Mouse (Mus musculus): Measurements from ENCODE around the gene Mcm6.
"Not testable (repeated sequence)": the region's sequence is repeated elsewhere in the genome, so short reads cannot be mapped to it uniquely, and the experiment has no call there.

The Mcm6 gene

DNA sequence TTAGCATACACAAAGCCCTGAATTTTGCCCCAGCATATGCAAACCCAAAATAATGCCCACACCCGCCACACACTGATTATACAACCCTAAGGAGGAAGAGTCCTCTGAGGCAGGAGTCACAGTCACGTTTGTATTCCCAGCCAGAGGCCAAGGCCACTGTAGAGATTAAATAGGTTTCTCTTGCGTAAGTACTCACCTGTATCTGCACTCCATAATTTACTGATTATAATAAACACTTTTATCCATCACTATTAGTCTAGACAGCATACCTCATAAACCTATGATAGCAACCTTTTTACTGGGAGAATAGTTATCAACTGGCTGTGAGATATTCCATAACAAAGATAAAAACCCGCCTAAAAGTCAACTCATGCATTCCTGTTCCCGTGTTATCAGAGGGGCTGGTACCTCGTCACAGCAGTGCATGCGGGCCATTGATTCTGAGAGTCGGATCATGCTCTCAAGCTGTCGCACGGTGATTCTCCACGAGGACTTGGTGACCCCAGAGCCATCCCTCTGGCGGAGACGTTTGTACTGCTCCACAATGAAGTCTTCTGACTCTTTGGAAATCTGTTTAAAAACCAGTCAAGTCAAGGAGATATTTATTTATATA lies 21.6 kb downstream of the Mcm6 start:
- in situ Hi-C loops (cut with MboI) = no loop called here

DNA sequence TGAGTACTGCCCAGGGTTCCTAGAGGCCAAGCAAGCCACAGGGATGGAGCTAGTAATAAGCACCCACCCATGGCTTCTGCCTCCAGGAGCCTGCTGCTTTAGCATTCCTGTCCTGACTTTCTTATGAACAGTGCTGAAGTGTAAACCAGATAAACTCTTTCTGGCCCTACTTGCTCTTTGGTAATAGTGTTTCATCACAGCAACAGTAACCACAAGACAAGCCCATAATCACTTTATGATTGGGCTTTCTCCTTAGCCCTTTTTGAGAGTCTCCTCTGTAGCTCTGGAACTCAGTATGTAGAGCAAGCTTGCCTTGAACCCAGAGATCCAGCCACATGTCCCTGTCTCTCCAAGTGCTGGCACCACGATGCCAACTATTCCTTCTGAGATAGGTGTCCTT lies 29.2 kb downstream of the Mcm6 start:
- in situ Hi-C loops (cut with MboI) = no loop called here

DNA sequence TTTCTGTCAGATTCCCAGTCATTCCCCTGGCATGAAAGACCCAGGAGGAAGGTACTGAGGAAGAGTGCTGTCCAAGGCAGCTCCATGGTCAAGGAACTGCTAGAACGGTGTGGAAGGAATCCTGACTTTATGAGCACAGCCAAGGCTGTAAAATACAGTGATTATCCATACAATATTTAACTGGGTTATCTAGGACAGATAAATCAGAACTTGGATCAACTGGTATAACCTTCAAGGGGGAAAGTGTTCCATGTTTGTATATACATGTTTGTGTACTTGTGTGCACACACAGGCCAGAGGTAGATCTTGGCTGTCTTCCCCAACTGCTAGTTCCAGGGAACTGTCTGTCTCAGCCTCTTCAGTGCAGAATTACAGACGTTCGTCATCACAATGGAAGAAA lies 31.2 kb downstream of the Mcm6 start, which contains the start of gene Lct:
Gene Lct, minus strand, starts transcription at position 101 of the 400 bp plus-strand sequence.
- in situ Hi-C loops (cut with MboI) = no loop called here

DNA sequence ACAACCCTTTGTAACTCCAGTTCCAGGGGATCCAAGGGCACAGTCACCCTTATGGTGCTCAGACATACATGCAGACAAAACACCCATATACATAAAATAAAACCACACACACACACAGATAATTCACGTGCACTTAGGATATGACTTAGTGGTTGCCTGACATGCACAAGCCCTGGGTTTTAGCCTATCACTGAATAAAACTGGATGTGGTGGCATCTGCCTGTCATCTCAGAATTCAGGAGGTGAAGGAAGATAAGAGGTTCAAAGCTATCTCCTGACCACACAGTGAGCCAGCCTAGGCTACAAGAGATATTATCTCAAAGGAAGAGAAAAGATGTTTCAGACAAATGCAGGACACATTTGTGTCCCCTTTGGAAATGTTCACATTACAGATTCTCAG lies 32.3 kb downstream of the Mcm6 start:
- in situ Hi-C loops (cut with MboI) = no loop called here

DNA sequence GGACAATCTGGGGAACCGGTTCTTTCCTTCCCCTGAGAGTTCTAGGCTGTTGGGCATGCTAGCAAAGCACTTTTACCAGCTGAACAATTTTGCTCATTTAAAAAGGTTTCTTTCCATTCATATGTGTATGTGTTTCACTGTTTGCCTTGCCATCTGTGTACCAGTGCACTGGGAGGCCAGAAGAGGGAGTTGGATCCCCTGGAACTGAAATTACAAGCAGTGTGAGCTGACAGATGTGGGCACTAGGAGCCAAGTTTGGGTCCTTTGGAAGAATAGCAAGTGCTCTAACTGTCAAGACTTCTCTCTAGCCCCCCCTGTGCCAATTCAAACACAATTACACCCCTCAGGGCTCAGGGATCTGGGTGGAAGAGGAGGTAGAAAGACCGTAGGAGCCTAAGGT lies 34.7 kb downstream of the Mcm6 start:
- in situ Hi-C loops (cut with MboI) = no loop called here

DNA sequence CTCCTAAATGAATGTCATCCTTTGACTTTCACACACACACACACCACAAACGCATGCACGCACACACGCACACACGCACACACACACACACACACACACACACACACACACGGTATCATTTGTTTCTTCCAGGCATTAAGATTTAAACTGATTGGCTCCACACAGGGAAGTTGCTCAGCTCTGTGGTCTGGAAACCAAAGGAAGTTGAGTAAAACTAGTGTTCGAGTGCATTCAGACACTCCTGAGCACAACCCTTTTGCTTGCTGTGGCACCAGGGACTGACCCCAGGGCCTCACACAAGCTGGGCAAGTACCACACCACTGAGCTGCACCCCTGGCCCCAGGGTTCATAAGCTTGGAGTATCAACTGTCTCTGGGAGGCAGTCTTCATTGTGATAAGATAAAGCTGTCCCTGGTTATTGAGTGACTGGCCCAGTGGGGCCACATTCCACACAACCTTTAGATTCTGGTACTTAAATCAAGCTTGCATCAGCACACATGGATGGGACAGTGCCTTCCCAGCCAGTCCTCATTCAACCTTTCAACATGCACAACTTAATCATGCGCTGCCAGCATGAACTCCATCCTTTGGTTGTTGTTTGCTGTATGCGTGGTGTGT lies 36.3 kb downstream of the Mcm6 start:
- in situ Hi-C loops (cut with MboI) = no loop called here

DNA sequence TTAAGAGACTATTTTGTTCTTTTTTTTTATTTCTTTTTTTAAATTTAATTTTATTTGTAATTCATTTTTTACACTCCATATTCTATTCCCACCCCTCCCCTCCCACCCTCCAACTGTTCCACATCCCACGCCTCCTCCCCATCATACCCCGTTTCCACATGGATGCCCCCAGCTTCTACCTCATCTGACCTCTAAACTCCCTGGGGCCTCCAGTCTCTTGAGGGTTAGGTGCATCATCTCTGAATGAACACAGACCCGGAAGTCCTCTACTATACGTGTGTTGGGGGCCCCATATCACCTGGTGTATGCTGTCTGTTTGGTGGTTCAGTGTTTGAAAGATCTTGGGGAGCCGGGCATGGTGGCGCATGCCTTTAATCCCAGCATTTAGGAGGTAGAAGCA lies 40.2 kb downstream of the Mcm6 start:
- in situ Hi-C loops (cut with MboI) = not testable (repeated sequence)

DNA sequence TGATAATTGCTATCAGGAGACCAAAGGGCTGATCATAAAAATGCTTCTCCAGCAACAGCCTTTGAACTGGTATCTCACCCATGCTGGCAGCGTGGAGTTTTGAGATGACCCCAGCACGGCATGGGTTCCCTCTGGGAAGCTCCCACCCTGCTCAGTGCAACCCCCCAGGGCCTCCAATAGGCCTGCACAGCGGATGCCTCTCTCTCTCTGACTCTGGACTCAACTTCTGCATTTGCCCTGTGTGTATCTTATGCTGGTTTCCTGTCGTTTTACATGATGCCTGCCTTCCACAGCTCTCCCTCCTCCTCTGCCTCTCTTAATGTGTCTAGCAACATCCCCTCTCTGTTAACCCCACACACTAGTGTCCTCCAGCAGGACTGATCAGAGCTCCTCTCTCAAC lies 44.8 kb downstream of the Mcm6 start:
- in situ Hi-C loops (cut with MboI) = no loop called here

DNA sequence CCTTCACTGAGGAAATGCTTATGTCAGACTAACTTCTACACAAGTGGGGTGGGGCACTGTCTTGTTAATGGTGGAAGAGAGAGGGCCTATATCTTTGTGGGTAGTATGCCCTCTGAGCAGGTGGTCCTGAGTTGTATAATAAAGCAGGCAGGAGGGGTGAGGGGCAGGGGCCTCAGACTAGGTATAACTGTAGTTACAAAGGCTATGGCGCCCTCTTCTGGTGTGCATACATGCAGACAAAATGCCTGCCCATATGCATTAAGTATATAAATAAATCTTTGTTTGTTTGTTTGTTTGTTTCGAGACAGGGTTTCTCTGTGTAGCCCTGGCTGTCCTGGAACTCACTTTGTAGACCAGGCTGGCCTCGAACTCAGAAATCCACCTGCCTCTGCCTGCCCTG lies 50.4 kb downstream of the Mcm6 start:
- in situ Hi-C loops (cut with MboI) = no loop called here

DNA sequence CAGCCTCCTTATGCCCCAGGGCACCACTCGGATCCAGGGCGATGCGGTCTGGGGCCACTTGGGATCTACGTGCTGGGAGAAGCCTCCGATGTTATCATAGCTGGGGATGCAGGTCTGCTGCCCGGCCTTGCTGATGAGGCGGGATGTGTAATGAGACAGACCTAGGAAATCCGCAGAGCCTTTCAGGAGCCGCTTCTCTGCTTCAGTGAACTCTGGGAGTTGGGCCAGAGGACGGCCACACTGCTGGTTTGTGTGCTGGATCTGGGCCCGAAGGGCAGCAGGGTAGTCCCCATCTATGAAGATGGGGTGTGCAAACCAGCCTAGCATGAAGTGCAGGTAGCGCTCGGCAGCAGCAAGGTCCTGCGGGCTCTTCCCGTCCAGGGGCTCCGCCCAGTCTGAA lies 55.6 kb downstream of the Mcm6 start:
- in situ Hi-C loops (cut with MboI) = no loop called here

DNA sequence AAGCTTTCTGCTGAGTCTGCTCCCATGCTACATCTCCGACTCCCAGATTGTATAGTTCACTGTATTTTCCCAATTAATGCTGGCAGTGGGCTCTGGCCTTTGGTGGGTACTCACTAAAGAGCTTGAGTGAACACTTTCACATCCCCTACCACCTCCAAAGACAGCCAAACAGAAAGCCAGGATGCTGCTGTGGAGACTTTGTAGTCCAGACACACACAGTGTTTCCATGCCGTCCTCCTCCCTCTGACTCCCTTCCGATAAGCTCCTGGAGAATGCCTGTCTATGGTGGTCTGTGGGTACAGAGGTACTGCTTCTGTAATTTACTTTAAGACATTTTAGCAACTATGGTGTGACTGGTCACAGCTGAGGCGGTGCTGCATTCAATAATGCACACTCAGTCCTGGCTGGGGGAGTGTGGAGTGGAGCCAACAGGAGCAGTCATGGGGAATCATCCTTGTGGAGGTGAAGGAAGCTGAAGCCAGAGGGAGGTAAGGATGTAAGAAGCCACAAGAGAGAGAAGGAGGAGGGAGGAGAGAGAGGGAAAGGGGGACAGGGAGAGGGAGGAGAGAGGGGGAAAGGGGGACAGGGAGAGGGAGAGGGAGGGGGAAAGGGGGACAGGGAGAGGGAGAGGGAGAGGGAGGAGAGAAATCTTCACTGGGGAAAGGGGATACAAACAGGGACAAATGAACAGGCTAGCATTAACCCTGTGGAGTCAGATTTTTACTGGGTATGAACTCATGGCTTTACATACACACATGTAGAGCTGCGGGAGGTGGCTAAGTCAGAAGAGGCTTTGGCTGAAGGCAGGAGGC lies 63.5 kb downstream of the Mcm6 start:
- in situ Hi-C loops (cut with MboI) = no loop called here

DNA sequence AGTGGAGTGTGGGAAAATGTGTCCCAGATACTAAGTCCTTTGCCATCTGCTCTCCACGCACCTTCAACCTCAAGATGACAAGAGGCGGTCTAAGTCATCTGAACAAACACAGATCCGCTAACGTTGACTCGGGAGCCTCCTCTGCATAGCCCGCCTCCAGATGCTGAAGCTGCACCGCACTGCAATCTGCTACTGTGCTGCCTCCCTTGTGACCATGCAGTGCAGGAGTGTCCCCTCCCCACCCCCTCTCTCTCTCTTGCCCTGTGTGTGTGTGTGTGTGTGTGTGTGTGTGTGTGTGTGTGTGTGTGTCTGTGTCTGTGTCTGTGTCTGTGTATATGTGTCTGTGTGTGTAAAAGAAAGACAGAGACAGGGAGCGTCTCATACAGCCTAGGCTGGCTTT lies 64.2 kb downstream of the Mcm6 start:
- in situ Hi-C loops (cut with MboI) = no loop called here

DNA sequence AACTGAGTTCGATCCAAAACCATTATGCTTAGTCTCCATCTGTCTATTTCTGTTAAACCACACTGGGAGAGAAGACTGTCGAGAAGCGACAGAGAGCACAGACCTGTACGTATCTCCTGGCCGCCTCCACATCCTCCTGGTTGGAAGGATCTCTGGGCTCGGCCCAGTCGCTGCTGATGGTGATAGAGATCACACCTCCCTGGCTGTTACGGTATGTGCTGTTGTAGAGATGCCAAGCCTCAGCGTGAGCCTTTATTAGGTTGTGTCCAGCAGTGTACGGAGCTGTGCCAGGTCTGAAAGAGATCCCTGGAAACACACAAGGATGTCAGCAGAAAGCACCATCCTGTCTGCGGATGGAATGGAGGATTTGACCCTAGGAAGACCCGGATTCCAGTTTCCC lies 65.9 kb downstream of the Mcm6 start:
- in situ Hi-C loops (cut with MboI) = no loop called here

DNA sequence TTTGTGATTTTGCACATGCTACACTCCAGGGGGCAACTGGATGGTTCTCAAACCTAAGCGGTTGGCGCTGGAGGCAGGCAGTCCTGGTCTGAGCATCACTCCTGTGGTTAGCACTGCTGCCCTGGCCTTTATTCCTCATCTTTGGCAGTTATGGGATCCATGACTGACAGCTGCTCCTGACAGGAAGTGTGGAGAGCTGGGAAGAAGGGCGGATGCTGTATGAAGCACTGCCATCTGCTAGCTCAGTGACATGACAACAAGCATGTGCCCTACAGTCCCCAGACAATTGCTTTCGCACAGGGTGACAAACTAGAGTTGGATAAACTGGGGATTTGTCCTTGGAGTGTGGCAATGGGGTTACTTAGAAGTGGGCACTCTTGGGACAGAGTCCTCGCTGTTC lies 69.2 kb downstream of the Mcm6 start:
- in situ Hi-C loops (cut with MboI) = no loop called here

DNA sequence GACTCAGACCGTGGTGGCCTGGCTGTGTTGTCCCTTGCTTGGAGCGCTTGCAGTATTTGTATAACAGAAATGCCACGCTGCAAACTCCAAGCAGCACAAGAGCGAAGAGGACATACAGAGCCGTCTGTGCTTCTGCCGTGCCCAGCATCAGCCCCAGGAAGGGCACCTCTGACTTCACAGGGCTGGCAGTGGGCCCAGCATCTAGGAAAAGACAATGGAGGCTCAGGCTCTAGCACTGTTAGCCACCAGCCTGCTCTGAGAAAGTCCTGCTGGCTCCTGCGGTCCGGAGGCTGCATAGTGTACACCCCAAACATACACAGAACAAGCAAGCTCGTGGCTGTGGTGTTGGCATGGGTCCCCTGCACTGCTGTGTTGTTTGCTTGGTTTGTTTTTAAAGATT lies 74.3 kb downstream of the Mcm6 start:
- in situ Hi-C loops (cut with MboI) = no loop called here

DNA sequence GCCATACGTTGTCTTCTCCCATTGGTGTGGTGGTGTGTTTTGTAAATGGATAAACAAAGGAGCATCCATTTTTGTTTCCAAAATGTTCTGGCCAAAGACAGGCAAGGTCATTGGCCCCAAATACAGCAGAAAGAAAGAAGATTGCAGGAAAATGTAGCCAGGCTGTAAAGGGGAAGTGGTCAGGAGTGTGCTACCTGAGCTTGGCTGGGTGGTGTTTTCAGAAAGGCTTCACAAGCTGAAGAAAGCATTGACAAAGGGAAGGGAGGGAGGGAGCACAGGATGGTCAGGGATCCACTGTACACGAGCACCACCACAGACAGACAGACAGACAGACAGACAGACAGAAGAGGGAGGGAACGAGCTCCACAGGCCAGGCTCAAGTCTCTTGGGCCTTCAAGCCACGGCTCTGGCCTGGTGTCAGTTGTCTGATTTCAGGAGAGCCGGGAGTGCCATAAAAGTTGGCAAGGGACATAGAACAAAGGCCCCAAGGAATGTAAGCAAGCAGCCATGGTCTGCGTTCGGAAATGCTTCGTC lies 75.2 kb downstream of the Mcm6 start:
- in situ Hi-C loops (cut with MboI) = no loop called here

DNA sequence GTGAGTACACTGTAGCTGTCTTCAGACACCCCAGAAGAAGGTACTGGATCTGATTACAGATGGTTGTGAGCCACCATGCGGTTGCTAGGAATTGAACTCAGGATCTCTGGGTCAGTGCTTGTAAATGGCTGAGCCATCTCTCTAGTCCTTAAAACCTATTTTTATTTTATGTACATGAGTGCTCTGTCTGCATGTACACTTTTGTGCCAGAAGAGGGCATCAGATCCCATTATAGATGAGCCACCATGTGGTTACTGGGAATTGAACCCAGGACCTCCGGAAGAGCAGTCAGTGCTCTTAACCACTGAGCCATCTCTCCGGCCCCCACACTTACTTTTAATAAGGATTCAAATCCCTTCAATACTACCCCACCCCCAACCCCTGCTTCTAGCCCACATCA lies 76.5 kb downstream of the Mcm6 start:
- in situ Hi-C loops (cut with MboI) = no loop called here

DNA sequence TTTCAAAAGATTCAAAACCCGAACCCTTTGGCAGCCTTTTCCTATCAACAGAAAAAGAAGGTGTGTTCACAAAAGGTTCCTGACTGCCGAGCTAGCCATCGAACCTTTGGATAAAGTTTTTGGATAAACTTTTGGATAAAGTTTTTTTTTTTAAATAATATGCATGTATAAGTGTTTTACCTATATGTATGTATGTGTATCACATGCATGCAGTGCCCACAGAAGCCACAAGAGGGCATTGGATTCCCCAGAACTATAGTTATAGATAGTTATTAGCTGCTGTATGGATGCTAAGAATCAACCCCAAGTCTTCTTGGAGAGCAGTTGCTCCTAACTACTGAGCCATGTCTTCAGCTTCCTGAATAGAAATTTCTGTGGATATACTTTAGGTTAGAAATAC lies 77.7 kb downstream of the Mcm6 start:
- in situ Hi-C loops (cut with MboI) = no loop called here
